Mouse (Mus musculus) Muller cell, postnatal 12 days (primary cell): ENCODE results near the gene Spindoc.

Experiments
- DNase-seq: peaks from one replicate; pipeline ENCODE4 v3.0.0-alpha.2; 2015; ENCODE audit errors: inconsistent ontology term

Gene Spindoc

DNA sequence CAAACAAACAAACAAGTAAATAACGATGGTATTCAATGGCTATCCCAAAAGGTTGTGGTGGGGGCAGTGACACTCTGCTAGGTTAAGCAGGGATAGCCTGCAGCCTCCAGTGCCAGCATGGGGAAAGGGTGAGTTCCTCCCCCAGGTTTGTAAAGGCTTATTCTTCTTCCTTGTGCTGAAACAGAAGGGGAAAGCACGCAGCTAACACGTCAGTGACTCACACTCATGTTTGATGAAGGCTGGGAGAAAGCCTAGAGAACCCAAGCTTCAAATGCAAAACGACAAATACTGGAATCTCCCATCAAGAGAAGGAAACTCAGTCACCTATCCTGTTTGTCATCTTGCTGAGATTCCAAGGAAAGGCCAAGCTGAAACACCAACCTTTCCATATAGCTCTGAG, 47.1 kb downstream of the Spindoc start:
- no peak for DNase-seq

DNA sequence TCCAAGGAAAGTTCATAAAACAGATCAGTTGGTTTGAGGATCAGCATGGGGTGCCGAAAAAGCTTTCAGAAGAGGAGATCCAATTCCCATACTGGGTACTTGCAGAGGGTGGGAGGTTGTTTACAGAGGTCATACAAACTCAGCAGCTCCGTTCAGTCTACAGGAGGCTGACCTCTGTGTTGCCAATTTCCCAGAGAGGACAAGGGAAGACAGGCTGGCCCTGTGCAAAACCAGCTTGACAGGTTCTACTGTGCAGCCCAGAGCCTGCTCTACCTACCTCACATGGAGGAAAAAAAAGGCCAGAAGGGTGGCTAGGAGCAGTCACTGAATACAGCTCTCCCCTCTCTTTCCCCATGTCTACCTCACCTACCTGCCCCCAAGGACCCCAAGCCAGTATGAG, 48.7 kb downstream of the Spindoc start:
- DNase-seq = no peak

DNA sequence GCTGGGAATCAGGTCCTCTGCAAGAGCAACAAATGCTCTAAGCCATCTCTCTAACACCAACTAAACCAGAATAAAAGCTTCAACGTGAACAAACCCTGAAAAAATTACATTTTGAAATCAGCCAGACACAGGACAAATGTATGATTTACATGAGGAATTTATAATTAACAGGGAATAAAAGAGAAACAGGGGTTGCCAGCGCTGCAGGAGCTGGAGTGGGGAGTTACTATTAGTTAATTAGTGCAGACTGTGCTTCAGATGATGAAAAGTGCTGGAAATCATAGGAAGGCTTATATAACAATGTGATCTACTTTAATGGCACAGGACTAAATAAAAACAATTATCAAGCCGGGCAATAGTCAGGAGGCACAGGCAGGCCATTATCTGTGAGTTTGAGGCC, 61.4 kb downstream of the Spindoc start:
- peak; percentile 17 for DNase-seq

DNA sequence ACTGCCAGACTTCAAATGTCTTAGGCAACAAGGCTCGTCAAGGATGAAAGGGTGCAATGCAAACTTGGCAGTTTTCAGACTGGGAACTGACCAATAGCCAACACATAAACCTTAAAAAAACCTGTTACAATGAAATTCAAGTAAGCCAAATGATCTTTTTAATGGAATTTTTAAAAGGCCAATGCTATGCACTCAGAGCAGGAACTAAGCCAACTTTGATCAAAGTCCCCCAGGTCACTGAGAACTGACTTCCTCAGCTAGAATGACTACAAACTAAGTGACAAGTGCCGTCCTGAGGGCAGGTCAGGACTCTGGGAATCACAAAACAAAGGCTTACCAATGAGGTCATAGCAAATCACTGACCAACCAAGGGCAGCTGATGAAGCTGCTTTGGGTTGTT, 62.6 kb downstream of the Spindoc start:
- peak; percentile 32 for DNase-seq

DNA sequence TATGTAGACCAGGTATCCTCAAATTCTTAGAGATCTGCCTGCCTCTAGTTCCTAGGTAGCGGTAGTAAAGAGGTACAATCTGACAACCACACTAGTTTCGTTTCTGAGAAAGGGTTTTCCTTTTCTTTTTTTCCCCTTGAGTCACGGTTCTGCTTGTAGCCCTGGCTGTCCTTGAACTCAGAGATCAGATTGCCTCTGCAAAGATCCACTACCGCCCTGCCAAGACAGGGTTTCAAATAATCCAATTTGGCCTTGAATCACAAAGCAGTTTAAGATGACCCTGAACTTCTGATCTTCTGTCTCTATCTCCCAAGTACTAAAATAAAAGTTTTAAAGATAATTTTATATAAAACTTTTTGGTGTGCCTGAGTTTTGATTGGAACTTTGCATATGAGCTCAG, 65.1 kb downstream of the Spindoc start:
- DNase-seq = no peak

DNA sequence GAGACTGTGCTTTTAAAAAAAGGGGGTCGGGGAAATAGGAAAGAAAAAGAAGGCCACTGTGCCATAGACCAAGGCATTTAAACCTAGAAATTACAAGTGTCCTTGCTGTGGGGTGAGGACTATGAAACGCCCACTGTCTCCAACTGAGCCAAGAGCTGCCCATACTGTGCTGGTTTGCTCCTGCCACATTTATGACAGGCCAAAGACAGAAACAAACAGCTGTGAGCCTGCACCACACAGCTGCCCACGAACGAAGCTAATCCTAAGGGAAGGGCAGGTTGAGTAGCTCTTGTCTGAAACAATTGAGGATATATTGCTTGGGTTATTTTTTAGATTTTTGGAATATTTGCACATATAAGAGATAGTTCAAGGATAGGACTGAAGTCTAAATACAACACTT, 66.0 kb downstream of the Spindoc start:
- no peak for DNase-seq

DNA sequence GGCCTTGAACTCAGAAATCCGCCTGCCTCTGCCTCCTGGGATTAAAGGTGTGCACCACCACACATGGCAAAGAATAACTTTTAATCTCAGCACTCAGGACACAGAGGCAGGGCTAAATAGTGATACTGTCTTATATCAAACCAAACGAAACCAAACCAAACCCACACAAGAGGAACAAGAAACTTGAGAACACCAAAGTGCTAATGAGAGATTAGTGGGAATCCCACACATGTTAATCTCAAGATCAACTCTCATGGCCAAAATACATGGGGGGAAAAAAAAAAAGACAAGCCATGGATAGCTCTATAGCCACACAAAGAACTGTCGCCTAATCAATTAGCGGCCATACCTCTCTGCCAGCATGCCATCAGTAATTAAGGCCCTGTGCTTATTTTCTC, 67.2 kb downstream of the Spindoc start:
- DNase-seq = no peak

DNA sequence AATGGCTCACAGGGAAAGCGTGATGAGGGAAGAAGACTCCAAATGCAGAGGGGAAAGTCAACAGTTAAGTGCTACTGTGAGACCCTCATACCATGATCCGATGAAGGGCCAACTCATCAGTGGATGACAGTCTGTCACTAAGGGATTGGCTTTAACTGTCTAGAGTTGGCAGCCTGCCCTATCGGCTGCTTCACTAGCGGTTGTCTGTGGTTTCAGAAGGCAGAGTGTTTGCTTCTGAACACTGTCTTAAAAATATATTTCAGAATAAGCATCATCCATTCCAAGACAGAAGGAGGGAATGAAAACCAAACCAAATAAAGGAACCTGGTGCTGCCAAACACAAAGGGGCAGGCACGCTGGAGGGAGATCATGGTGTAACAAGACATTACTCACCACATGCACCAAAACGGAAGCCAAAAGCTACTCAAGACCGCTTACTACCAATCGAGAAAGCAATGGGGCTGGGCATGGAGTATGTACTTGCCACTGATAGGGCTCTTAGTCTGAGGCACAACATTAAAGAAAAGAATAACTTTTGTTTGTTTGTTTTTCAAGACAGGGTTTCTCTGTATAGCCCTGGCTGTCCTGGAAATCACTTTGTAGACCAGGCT, 67.7 kb downstream of the Spindoc start:
- DNase-seq = no peak

DNA sequence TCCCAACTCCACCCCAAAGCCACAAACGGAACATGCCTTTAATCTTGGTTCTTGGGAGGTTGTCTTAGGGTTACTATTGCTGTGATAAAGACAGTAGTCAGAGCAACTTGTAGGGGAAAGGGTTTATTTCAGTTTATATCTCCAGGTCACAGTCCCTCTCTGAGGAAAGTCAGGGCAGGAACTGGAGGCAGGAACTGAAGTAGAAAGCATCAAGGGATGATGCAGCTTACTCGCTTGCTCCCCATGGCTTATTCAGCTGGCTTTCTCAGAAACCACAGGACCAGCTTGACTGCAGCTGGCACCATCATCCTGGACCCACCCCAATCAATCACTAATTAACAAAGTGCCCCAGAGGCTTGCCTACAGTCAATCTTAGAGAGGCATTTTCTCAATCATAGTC, 69.1 kb downstream of the Spindoc start:
- DNase-seq = no peak

DNA sequence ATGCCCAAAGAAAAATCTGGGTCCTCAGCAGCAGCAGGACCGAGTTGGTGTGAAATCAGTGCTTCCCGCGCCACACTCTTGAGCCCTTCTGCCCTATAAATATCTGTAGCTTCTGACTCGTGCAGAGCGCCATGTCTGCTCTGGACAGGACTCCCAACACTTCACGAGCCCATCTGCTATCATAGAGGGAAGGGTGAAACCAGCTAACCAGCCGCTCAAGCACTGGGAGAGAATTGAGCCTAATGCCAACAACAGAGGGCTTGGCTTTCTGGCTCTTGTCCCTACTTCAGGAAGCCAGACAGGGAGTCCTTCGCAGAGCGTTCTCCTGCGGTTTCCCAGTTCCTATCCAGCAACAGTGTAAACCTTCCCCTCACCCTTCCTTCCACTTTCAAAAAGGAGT, 71.5 kb downstream of the Spindoc start:
- no peak for DNase-seq

DNA sequence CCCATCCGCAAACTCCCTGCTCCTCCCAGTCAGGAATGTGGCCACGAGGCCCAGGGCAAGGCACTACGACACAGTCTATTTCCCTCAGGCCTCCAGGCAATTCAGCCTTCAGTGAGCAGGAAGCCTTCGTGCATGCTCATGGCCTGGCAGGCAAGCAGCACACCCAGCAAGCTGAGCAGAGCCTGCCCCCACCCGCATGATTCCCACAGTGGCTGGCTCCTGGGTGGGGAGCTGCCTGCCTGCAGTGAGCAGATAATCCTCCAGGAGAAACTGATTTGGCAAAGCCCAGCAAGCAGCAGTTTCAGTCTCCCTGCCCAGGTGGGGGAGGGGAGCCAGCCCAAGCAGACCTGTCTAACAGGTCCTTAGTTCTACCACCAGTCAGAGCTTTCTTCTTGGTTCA, 72.1 kb downstream of the Spindoc start:
- peak; percentile 63 for DNase-seq

DNA sequence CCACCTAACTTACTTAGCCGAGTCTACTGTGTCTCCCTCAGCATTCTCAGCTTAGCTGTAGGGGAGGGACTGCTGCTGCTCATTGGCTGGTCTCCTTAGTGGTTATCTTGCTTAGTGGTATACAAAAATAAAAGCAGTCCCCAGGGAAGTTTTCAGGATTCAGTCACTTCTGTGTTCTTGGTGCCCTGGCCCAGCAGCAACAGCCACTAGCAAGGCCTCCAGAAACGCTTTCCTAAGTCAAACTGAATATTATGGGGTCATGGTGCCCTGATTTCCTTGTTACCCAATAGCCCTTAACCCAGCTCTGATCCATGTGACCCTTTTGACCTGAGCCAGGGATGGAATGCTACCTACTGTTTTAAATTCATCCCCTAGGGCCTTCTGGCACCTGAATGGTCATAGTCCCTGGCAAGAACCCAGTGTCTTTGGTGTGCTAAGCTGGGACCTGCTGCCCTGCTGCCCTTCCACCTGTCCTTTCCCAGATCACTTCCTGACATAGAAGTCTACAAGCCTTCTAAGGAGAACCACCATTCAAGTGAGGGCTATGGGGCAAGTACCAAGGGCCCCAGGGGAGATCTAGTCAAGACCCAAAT, 73.0 kb downstream of the Spindoc start:
- no peak for DNase-seq

DNA sequence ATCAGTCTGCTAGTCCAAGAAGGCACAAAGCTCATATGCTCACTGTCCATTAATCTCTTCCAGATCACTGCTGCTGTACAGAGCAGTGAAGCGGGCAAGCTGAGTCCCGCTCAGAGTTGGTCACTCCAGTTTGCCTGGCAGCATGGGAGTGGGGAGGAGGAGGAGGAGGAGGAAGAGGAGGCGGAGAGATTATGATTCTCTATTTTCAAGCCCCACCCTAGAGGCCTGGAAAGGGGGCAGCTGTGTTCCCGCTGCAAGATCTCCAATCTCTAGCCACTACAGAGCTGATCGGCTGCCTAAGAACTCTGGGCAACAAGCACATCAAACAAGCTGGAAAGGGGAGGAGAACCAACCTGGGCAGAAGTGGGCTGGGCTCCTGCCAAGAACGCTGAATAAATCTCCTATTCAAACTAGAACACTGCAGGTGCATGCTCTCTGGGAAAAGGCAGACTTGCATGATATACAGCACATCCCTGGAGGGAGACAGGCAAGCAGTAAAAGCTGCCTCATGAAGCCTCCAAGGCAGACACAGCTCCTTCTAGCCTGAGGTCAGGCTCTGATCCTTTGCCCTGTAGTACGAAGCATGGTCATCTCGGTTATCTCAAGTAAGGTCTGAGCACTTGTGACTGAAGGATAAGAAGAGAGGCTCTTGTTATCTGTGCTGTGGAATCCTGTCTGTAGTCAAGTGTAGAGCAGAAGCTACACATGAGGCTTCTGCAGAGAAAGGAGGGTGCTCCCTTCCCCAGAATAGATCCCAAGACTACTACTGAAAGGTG, 74.6 kb downstream of the Spindoc start:
- no peak for DNase-seq

DNA sequence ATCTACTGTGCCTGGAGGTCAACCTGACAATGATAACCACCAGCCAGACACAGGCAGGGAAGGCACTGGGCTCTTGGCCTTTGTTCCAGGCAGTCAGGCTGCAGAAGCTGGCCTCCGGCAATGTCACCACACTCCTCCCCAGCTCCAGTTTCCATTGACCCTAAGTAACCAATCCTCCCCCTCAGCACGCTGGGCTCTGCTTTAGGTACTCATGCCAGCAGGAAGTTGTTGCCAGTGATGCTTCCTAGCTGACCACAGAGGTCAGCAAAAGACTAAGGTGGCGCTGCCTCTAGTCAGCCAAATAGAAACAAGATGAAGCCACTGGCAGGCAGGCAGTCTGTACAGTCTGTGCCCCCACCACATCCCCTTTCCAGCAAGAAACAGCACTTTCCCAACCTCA, 75.8 kb downstream of the Spindoc start:
- peak; percentile 77 for DNase-seq

DNA sequence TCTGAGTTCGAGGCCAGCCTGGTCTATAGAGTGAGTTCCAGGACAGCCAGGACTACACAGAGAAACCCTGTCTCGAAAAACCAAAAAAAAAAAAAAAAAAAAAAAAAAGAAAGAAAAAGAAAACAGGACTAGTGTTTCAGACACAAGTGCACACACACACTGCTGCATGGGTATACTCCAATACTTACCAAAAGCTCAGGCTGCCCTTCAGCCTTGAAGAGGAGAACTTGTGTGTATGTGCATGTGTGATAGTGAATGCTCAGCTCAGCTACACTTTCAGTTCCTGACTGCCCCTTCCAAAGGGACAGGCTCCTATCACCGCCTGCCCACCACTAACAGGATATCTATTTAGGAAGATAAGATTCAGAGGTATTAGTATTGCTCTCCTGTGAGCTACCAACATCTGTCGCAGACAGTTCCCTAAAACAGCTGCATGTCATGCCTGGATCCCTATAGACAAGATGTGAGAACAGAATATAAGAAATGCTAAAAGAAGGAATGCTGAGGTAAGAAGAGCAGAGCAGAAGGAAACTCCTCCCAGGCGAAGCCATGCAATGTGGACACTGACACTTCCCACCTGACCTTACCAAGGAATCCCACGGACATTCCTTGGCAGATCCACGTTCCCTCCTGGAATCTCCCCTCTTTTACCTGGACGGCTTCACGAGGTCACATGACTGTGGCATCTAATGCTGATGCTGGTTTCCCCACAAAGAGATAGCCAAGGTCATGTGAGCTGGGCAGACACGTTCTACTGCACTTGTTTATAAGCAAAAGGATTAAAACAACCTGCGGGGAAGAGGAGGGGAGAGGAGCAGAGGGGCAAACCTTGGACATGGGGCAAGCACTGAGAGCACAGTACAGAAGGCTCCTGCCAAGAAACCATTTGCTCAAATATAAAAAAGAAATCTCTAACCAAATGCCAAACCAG, 77.1 kb downstream of the Spindoc start:
- DNase-seq = no peak

DNA sequence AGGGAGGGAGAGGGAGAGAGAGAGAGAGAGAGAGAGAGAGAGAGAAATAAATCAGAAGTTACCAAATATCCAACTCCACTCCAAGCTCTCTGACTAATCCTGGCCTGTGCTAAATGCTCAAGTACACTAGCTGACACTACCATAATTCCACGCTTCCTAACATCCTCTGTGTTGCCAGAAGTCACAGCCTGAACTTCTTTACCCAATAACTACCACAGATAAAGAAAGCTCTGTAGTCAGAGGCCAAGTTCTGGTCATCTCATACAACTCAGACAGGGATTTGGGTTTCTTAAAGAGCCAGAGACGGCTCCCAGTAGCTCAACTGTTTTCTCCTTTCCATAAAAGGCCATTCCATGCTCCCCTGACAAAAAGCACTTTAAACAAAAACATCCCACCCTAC, 78.0 kb downstream of the Spindoc start:
- no peak for DNase-seq
